Mouse (Mus musculus): ENCODE measurements around the gene Rftn1.

Gene Rftn1

DNA sequence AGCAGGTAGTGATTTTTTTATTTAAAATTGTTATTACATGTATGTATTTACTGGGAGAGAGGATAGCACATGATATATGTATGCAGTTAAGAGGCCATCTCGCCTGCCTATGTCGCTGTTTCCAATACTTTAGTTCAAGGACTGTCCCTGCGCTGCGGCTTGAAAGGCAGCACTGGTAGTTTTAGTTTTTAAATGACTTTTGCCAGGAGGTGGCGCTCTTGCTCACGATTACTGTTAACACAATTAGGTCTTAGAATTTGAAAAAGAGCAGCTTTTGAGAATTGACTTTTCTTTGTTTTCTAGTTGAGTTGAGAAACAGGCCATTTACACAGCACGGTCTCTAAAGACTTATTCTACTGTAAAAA lies 239.0 kb downstream of the Rftn1 start:
- peak; percentile 81 for DNase-seq (ENCODE audit: low read depth, low spot score)

DNA sequence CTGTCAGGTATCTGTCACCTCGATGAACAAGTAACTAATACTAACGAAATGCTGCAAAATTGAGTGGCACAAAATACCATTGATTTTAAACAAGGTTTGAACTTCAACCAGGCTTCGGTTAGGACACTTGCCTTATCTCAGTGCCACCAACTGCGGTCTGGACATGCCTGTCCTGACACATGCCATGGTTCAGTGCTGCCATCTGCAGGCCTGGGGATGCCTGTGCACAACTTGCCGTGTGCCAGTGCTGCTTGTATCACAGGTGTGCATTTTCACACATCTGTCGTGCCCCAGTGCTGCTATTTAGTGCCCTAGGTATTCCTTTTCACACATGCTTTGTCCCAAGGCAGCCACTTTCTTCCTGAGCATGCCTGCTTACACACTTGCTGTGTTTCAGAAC lies 247.8 kb downstream of the Rftn1 start:
- DNase-seq (ENCODE audit: low read depth, low spot score): no peak

All from forelimb bud, embryonic 11.5 days (tissue).